Mouse (Mus musculus) cerebellum, adult 2 months (tissue): ENCODE measurements around the gene Sesn3. TPM values are rescaled to one million over a fixed set of nuclear protein-coding genes. Genes with fewer than 3 reads are reported as not detected.
A peak's percentile ranks its signal among the peaks of the same experiment; 100 is the strongest.

Experiments used
- DNase-seq, 2 experiments: peaks; one replicate each; pipeline ENCODE4 v3.0.0; 2021
- H3K27ac ChIP-seq: fragments of 200-500 bp; 2 replicates; pipeline ENCODE4 v1.5.1; 2012; ENCODE audit warnings: low read length, control low read depth, inconsistent platforms; ENCODE audit not compliant: insufficient read depth
- H3K27me3 ChIP-seq: fragments of 200-500 bp; 2 replicates; pipeline ENCODE4 v1.6.1; 2012; ENCODE audit warnings: inconsistent platforms, mild to moderate bottlenecking, low read length, moderate library complexity; ENCODE audit not compliant: control insufficient read depth, insufficient read depth
- H3K4me1 ChIP-seq: fragments of 200-500 bp; 2 replicates; pipeline ENCODE4 v1.6.1; 2011; ENCODE audit warnings: low read length; ENCODE audit not compliant: control insufficient read depth, insufficient read depth
- H3K4me3 ChIP-seq: fragments of 200-500 bp; replicated peaks from 2 replicates; pipeline ENCODE3; 2011; ENCODE audit warnings: mild to moderate bottlenecking, low read depth, low read length, control low read depth; ENCODE audit not compliant: insufficient read depth
- CTCF ChIP-seq: fragments of 200-500 bp; IDR thresholded peaks from 2 replicates; pipeline ENCODE4 v1.5.1; 2011; ENCODE audit warnings: low read depth, mild to moderate bottlenecking, control low read depth, low read length, moderate library complexity, borderline replicate concordance; ENCODE audit not compliant: insufficient read depth
- POLR2A ChIP-seq: fragments of 200-500 bp; IDR thresholded peaks from 2 replicates; pipeline ENCODE4 v1.6.1; 2011; ENCODE audit warnings: low read length, control low read depth, borderline replicate concordance; ENCODE audit not compliant: insufficient read depth
- WGBS: fragments of 180-500 bp; shearing (Covaris S2); methylation state at CpG from one replicate; pipeline ENCODE4 v1.1.7; 2018; 5-methylcytosine and 5-hydroxymethylcytosine counted together
- polyA plus RNA-seq: library from polyadenylated mRNA; depleted of rRNA; stranded (reverse); fragments of >200 nt; gene quantifications from 2 replicates; pipeline ENCODE4 v1.2.3, GENCODE M21; 2012

Sesn3 gene
- polyA plus RNA-seq, 1 experiment: 26.8 TPM

GRCm38 (mm10) chr9:14364719-14365118, 89.9 kb downstream of the Sesn3 start:
- H3K4me3 ChIP-seq: no peak overlapping the region
- H3K27ac ChIP-seq: no peak overlapping the region
- peaks cover 3% of the 10 kb centered on the region; the same call in 1 of the 2 replicates for H3K4me1 ChIP-seq
- 83% methylated on average over 9 of the region's 9 CpGs for WGBS
- no peaks in the 10 kb centered on the region for H3K27me3 ChIP-seq
- no peak for DNase-seq
- TF ChIP-seq CTCF: no peak
- TF ChIP-seq POLR2A: no peak

- H3K4me3 ChIP-seq: no peak overlapping the region
- TF ChIP-seq CTCF: no peak
- no peak for TF ChIP-seq POLR2A
- DNase-seq: no peak
- no peak overlapping the region for H3K27ac ChIP-seq
- peaks cover 3% of the 10 kb centered on the region; the same call in 1 of the 2 replicates for H3K4me1 ChIP-seq
- 58% methylated on average over 4 of the region's 4 CpGs for WGBS
- H3K27me3 ChIP-seq: no peaks in the 10 kb centered on the region
Measured at GRCm38 (mm10) chr9:14365481-14366125, 90.7 kb downstream of the Sesn3 start.

GRCm38 (mm10) chr9:14367850-14368249, 93.0 kb downstream of the Sesn3 start:
- TF ChIP-seq CTCF (no peak), POLR2A (no peak)

GRCm38 (mm10) chr9:14369271-14369670, 94.4 kb downstream of the Sesn3 start:
- no peak for DNase-seq
- Histone ChIP-seq H3K27me3 (no peaks in the 10 kb centered on the region), H3K27ac (no peak overlapping the region), H3K4me3 (no peak overlapping the region), H3K4me1 (peaks cover 3% of the 10 kb centered on the region; the same call in 1 of the 2 replicates)
- no peak for TF ChIP-seq CTCF
- TF ChIP-seq POLR2A: no peak

More at GRCm38 (mm10) chr9:14367850-14368249, 93.0 kb downstream of the Sesn3 start:
- no peak for DNase-seq
- 95% methylated on average over 4 of the region's 4 CpGs for WGBS
- Histone ChIP-seq H3K4me3 (no peak overlapping the region), H3K27ac (no peak overlapping the region), H3K27me3 (no peaks in the 10 kb centered on the region), H3K4me1 (peaks cover 3% of the 10 kb centered on the region; the same call in 1 of the 2 replicates)

GRCm38 (mm10) chr9:14372440-14372839, 97.6 kb downstream of the Sesn3 start:
- H3K27me3 ChIP-seq: no peaks in the 10 kb centered on the region
- TF ChIP-seq POLR2A: no peak
- no peak for TF ChIP-seq CTCF
- H3K27ac ChIP-seq: no peak overlapping the region
- H3K4me1 ChIP-seq: no peaks in the 10 kb centered on the region; the same call in 1 of the 2 replicates
- no peak overlapping the region for H3K4me3 ChIP-seq
- DNase-seq: no peak

- TF ChIP-seq CTCF (no peak), POLR2A (no peak)
- no peaks in the 10 kb centered on the region for H3K27me3 ChIP-seq
- no peak overlapping the region for H3K27ac ChIP-seq
- H3K4me1 ChIP-seq: peaks cover 17% of the 10 kb centered on the region
- WGBS: 91% methylated on average over 4 of the region's 4 CpGs
- no peak for DNase-seq
- no peak overlapping the region for H3K4me3 ChIP-seq
Measured at GRCm38 (mm10) chr9:14376149-14376548, 101.3 kb downstream of the Sesn3 start.

GRCm38 (mm10) chr9:14378151-14378550, 103.3 kb downstream of the Sesn3 start:
- no peaks in the 10 kb centered on the region for H3K27me3 ChIP-seq
- H3K4me3 ChIP-seq: peak overlapping the region; percentile 3
- peaks cover 17% of the 10 kb centered on the region for H3K4me1 ChIP-seq
- 42% methylated on average over 2 of the region's 2 CpGs for WGBS
- H3K27ac ChIP-seq: no peak overlapping the region
- DNase-seq: peak; percentile 60 to 66
- TF ChIP-seq POLR2A: no peak
- TF ChIP-seq CTCF: no peak

- peak; percentile 32 to 46 for DNase-seq
- Histone ChIP-seq H3K27me3 (no peaks in the 10 kb centered on the region), H3K4me3 (peak overlapping the region; percentile 81), H3K4me1 (peaks cover 17% of the 10 kb centered on the region), H3K27ac (peak overlapping the region; percentile 96)
- TF ChIP-seq POLR2A (no peak), CTCF (no peak)
- 14% methylated on average over 8 of the region's 8 CpGs for WGBS
Measured at GRCm38 (mm10) chr9:14379769-14380385, 105.0 kb downstream of the Sesn3 start.
